Mouse (Mus musculus): Measurements from ENCODE around the gene Mrpl44.

The Mrpl44 gene

DNA sequence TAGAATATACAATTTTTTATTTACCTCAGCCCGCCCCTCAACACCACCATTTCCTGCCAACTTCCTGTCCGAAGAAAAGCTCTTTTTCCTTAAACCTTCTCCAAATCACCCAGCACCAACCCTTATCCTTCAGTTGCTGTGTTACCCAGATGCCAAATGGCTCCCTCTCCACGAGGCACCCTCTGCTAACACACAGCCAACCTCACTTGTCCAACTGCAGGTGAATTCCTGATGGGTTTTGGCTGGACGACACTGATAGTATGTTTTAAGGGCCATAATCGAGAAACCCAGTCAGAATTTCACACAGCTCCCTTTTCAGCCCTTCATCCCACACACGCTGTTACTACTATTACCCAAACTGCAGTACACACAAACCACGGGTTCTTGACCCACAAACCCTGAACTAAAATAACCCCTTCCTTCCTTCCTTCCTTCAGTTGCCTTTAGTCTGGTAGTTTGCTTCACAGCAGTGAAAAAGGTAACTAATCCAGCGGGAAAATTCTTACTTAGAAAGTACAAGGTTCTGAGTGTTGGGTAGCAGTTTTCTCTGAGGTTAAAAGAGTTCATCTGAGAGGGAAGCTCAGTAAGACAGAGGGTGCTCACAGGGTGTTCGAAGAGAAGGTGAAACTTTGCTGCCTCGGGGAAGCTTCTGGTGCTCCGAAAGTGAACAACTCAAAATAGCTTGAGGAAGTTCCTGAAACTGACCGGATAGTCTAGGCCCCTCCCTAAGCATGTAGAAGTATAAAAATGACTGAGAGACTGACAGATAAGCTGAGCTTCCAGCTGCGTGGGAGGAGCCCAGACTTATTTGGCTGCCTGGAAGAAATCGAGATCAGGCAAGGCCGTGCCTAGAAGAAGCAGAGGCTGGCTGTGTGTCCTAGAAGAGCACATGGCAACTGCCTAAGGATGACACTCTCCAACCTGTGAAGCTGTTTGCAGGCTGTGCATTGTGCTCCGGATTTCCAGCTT lies 13.3 kb upstream of the Mrpl44 start:
- peak; percentile 32 for DNase-seq (ENCODE audit: low read depth)

GRCm38 (mm10) chr1:79764031-79764430 lies 11.8 kb upstream of the Mrpl44 start:
- no peak for DNase-seq (ENCODE audit: low read depth)

DNA sequence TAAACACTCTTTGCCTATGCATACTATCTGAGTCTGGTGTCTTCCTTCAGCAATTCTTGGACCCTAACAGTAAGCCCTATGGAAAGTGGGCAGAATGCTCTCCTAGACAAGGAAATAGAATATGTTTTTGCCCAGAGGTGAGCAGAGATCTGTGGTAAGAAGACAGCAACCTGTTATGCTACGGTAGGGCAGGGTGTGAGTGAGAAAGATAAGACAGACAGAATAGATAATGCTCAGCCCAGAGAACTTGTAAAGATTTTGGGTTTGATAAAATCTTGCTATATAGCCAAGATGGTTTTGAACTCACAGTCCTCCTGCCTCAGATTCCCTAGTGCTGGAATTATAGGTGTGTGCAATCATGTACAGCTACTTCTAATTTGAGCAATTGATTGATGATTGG lies 11.3 kb upstream of the Mrpl44 start:
- no peak for DNase-seq (ENCODE audit: low read depth)

DNA sequence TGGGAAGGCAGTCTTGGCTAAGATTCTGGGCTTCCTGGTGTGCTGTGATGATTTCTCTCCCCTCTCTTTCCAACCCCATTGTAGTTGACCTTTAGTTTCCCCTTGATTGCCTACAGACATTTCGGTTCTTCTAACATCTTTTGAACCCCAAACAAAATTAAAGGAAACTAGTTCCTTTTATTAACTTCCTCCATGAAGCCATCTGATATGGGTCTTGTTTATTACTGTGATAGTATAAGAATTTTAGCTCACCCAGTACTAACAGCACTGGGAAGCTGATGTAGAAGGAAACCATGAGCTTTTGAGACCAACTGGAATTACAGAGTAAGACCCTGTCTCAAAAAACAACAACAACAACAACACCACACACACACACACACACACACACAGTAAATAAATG lies 7.6 kb upstream of the Mrpl44 start:
- no peak for DNase-seq (ENCODE audit: low read depth)

DNA sequence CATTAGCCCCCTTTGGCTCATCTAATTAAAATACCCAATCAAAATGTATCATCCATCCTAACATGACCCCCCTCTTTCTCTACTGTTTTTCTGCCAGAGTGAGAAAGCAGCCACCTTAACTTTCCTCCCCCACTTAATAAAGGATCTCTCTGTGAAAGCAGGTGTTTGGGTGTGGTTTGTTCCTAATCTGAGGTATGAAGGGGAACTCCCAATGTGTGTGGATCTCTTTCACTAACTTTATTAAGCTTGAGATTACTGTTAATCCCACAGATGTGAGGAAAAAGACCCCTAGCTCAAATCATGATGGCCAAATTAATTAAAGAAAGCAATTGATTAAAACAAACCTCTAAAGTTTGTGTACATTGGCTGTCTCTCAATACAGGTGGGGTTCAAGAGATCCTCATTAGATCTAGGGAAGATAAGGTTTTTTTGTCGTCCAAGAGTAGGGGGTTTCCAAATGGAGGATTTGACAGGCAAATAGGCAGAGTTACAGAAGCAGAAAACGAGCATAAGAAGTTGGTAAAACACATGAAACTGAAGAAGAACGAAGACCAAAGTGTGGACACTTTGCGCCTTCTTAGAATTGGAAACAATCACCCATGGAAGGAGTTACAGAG lies 1.5 kb upstream of the Mrpl44 start:
- DNase-seq (ENCODE audit: low read depth), result no peak

DNA sequence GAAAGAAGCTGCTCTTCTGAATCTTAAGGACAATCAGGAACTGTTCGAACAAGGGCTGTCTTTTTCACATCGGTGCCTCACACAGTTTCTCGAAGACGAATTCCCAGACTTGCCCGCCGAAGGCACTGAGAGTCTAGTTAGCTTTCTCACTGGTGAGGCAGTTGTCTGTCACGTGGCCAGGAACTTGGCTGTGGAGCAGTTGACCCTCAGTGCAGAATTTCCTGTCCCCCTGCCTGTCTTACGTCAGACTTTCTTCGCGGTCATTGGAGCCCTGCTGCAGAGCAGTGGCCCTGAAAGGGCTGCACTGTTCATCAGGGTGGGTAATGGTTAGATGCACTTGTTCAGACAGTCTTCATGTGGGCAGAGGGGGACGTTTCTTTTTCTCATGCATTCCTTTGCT lies 2.2 kb downstream of the Mrpl44 start:
- no peak for DNase-seq (ENCODE audit: low read depth)

DNA sequence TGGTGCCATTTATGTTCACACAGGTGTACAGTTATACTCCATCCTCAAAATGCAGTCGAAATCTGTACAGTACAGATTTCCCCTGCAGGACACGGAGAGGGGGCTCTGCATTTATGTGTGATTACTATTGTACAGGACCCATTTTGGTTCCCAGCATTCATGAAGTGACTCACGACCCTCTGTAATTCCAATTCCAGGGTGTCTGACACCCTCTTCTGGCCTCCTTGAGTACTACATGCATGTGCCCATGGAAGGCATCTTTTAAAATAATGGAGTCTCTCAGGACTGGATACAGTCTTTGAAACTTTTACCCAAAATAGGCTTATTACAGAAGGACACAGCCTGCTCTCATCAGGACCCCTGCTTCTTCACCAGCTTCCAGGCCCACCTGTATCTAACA lies 6.6 kb downstream of the Mrpl44 start:
- DNase-seq (ENCODE audit: low read depth), result peak; percentile 49

- no peak for DNase-seq (ENCODE audit: low read depth)
Observed at GRCm38 (mm10) chr1:79786267-79786927, 10.6 kb downstream of the Mrpl44 start.

- no peak for DNase-seq (ENCODE audit: low read depth)
Observed at GRCm38 (mm10) chr1:79797084-79797483, 21.3 kb downstream of the Mrpl44 start.

GRCm38 (mm10) chr1:79802858-79803427 lies 27.1 kb downstream of the Mrpl44 start:
- DNase-seq (ENCODE audit: low read depth), result no peak

DNA sequence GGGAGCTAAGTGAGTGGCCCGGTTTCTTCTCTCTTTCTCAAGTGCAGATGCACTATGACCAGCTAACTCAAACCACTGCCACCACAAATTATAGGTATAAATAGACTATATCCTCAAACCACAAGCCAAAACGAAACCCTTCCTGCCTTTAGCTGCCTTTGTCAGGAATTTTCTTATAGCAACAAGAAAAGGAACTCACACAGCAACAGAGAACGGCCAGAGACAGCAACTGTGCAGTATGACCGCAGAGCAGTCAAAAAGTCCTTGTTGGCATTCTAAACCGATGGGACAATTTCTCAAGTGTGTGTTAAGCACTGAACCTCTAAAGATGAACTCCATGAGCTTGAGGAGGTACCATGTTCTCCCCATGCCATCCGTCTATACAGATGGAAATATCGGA lies 27.8 kb downstream of the Mrpl44 start:
- DNase-seq (ENCODE audit: low read depth), result no peak

DNA sequence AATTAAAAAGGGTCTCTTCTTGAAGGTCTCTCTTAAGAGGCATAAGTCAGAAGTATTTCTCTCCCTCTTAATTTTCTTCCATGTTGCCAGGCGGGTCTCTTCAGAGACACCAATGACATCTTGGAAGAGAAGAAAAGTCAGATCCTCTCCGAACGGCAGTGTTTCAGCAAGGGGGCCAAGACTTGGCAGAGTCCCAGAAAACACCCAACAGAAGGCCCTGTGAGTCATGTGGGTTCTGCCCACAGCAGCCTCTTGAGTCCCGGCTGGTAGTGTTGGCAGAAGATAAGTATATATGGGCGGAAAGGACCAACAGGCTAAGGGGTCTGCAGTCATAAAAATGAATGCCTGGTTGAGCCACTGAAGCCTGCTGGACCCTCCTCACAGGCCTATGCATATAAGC lies 31.0 kb downstream of the Mrpl44 start:
- no peak for DNase-seq (ENCODE audit: low read depth)

- no peak for DNase-seq (ENCODE audit: low read depth)
Observed at GRCm38 (mm10) chr1:79809447-79809846, 33.6 kb downstream of the Mrpl44 start.

GRCm38 (mm10) chr1:79815446-79815845 lies 39.6 kb downstream of the Mrpl44 start:
- DNase-seq (ENCODE audit: low read depth), result no peak

DNA sequence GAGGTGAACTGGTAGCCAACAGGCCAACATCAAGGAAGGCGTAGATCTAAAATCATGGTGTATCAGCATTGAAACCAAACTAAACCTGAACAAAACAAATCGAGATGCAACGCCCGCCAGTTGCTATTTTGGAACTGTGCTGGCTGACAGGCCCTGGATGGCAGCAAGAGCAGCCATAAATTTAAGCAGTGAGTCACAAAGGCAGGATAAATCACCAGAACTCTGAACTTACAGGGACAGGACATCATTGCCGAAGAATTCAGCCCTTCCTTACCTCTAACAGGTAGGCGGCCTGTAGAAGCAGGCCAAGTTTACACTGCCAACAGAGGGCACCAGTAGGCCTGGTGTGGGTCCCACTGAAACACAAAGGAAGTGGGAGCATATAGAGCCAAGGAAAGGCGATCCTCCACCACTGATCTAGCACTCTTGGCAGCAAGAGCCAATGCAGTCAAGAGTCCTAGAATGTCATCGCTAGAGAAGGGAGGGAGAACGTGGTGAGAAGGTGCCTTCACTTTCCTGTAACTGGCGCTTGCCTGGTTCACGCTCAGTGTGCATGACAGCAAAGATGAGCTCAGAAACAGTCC lies 43.6 kb downstream of the Mrpl44 start:
- DNase-seq (ENCODE audit: low read depth), result no peak

- DNase-seq (ENCODE audit: low read depth), result no peak
Observed at GRCm38 (mm10) chr1:79822806-79823525, 47.1 kb downstream of the Mrpl44 start.

DNA sequence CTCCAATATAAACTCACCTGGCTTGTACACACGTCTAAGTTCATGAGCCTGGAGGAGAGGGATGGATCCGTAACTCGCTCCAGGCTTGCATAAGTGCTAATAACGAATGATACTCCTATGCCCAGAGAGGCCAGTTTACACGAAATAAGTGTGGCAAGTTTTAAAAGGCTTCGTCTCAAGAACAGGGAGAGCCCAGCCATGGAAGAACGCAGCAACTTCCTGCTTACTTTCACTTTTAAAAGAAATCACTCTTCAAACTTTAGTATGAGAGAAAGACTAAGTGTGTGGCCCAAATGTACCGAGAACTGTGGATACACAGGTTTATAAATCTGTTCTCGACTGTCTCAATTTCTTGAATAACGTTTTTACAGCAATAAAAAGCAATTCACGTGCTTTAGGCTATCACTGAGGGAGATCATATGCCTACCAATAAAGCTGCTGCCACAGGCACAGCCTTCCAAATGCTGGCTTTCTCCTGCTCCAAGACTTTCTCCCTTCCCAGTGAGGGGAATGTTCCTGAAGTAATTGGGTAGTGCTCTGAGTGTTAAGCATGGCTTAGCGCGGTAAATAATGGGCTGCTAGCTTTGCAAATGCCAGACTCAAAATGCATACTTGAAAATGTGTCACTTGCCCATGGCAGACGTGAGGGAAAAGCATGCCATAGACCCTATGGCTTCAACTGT lies 48.3 kb downstream of the Mrpl44 start:
- peak; percentile 1 for DNase-seq (ENCODE audit: low read depth)

All from induced T-regulatory cell, adult 2 months (primary cell).